Mouse (Mus musculus): ENCODE measurements around the gene Xpc.
A peak's percentile ranks its signal among the peaks of the same experiment; 100 is the strongest.

Xpc gene

DNA sequence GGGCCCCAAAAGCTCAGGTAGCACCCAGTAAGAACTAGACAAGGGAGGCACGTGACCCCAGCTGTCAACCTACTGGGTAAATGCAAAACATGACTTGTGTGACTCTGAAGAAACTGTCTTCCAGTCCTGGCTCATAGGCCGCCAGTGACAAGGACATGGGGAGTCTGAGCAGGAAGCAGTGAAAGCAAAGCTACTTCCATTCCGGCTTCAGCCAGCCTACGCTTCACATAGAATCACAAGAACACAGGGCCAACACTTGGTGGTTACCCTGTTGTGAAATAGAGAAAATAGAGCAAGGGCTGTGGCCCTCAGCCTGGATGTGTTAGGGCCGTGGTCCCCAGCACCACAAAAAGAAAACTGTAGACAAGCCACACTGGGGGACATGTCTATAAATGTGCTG is 7.1 kb upstream of the Xpc start:
- DNase-seq = no peak

- no peak for DNase-seq
These were observed 2.8 kb upstream of the Xpc start for GRCm38 (mm10) chr6:91518454-91519020.

DNA sequence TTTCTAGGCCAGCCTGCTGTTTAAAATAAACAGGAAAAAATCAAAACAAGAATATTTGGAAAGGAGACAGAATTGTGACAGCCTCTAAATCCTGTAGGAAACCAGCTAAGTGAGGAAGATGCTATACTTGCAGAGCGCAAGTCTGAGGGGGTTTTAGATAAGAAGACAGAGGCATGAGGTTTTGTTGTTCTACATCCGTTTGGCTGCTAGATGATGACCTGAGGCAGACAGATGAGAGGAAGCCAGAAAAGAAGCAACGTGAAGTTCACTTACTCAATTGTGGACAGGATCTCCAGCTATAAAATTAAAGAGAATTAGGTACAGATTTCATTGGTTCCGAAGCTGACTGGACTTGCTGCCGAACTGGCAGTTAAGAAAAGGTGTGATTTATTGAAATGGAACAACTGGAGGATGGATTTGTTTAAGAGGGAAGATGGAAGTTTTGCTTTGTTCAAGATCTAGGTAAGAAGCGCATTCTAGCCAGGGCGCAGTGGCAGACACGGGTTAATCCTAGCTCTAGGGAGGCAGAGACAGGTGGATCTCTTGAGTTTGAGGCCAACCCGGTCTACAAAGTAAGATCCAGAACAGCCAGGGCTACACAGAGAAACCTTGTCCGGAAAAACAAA is 838 bp downstream of the Xpc start:
- peak; percentile 12 for DNase-seq

- no peak for DNase-seq
These were observed 1.6 kb downstream of the Xpc start for GRCm38 (mm10) chr6:91514135-91514534.

GRCm38 (mm10) chr6:91510211-91510610 is 5.5 kb downstream of the Xpc start:
- DNase-seq = no peak

DNA sequence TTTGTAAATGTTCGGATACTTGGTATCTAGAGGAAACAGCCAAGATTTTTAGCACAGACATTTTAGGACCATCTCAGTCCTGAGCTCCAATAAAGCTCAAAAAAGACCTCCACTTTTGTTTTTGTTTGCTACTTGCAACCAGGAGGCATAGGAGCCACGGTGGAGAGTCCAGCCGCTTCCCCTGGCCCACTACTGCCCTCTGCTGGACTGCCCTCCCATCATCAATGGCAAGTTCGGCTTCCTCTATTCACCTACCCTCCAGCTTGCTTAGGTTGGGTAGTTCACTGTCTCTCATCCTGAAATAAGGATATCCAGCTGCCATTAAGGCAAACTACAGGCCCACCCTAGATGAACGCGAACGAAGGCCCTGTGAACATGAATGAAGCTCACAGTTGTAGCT is 6.4 kb downstream of the Xpc start:
- DNase-seq = peak; percentile 24

GRCm38 (mm10) chr6:91508041-91508440 is 7.6 kb downstream of the Xpc start:
- no peak for DNase-seq

- DNase-seq = no peak
These were observed 9.7 kb downstream of the Xpc start for GRCm38 (mm10) chr6:91506036-91506435.

GRCm38 (mm10) chr6:91503302-91503701 is 12.4 kb downstream of the Xpc start:
- no peak for DNase-seq

- DNase-seq = no peak
These were observed 21.2 kb downstream of the Xpc start for GRCm38 (mm10) chr6:91494526-91494925.

- DNase-seq = no peak
These were observed 22.6 kb downstream of the Xpc start for GRCm38 (mm10) chr6:91493053-91493452.

GRCm38 (mm10) chr6:91491004-91491403 is 24.7 kb downstream of the Xpc start:
- no peak for DNase-seq

- DNase-seq = no peak
These were observed 25.8 kb downstream of the Xpc start for GRCm38 (mm10) chr6:91489872-91490271.

GRCm38 (mm10) chr6:91488496-91489212 is 27.0 kb downstream of the Xpc start:
- no peak for DNase-seq

DNA sequence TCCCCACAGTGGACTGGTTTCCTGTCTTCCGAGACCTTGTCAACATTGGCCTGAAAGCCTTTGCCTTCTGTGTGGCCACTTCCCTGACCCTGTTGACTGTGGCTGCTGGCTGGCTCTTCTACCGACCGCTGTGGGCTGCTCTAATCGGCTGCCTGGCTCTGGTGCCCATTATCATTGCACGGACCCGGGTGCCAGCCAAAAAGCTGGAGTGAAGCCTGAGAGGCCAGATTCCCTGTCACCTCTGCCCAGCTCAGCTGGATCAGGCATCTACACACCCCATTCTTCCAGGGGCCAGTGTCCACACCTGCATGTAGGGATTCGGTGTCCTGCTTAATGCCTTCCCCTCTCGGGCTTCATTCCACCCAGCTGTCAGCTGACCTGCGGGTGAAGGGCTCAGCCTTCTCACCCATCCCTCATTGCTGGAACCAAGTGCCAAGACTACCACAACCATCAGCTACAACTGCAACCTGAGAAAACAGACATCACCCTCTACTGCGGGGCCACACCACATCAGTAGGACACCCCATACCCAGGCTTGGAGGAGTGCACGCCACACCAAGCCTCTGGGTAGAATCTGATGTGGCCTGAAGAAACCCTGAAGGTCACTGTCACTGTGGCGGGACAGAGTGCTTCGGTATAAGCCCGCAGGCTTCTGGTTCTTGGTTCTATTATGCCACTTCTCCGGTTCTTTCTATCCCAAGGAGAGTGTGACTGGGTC is 28.8 kb downstream of the Xpc start:
- DNase-seq = no peak

GRCm38 (mm10) chr6:91483371-91483770 is 32.3 kb downstream of the Xpc start:
- no peak for DNase-seq

GRCm38 (mm10) chr6:91476541-91476940 is 39.1 kb downstream of the Xpc start:
- no peak for DNase-seq

GRCm38 (mm10) chr6:91474441-91475190 is 41.1 kb downstream of the Xpc start:
- DNase-seq = peak; percentile 55

DNA sequence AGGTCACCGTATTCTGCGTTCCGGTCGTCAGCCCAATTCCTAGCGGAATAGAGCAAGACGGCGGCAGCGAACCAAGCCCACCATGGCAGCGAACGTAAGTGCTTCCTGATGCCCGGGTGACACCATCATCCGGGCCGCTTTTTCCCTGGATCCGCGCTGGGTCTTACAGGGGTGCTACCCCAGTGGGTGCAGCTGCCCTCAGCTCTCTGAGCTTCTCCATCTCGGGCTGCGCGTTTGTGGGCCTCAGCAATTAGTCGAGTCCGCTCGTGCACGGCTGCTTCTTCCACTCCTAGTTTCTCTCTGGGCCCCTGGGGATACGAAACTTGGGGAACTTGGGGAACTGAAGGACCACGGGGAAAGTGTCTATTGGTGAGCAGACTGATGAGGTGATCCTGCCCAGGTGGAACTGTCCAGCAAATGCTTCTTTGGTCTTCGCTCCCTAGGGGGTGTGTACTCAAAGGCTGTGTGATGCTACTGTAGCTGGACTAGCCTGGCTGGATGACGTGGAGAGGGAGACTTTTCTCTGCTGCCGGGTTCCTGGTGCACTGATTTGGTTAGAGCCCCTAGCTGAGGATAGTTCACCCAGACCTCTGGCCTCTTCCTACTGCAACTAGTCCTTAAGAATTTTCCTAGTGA is 41.8 kb downstream of the Xpc start:
- peak; percentile 54 for DNase-seq

DNA sequence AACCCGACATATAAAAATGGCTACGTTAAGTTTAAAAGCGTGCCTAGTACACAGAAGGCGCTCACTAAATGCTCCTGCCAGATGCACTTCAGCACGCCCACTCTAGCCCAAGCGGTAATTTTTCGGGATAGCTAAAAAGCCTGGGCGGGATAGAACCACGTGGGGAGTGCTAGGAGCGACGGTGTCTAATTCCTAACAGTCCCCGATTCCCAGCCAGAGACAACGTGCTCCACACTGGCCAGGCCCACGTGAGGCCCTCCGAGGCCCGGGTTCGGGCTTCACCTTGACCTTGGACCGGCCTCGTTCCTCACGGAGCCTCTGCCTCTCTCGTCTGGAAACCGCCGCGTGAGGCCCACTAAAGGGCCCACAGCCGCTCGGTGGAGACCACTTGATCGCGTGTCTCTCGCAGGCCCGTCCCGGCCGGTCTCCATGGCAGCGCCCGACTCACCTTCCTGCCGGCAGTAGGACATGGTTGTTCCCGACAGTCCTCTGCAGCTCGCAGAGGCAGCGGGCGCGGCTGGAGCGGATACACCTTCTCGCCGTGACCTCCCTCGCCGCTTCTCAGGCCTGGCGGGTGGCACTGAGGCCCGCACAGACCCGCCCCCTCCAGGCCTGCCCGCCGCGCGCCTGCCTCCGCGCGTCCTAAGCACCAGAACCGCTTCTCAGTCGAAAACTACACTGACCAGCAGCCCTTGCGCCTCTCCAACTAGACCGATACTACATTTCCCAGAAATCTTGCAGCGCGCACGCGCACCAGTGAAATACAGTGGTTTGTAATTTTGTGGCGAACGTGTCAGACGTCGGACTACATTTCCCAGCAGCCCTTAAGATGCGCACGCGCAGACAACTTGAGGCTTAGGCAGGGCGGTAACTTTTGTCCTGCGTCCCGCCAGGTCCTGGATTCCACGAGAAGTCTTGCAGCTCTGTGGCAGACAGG is 42.6 kb downstream of the Xpc start, which contains the start of the genes Chchd4 and Tmem43:
Gene Chchd4, minus strand, starts transcription at position 679 of the 937 bp plus-strand sequence.
Gene Tmem43, plus strand, starts transcription at position 836 of the 937 bp plus-strand sequence.
- DNase-seq = peak; percentile 99

- peak; percentile 38 for DNase-seq
These were observed 43.4 kb downstream of the Xpc start for GRCm38 (mm10) chr6:91472319-91472718.
